Mouse (Mus musculus): ENCODE results near the gene Phf21b. TPM values are rescaled to one million over a fixed set of nuclear protein-coding genes. Genes with fewer than 3 reads are reported as not detected.

Phf21b gene
- polyA plus RNA-seq, 1 experiment from 2014 or later, result 2.5 TPM

DNA sequence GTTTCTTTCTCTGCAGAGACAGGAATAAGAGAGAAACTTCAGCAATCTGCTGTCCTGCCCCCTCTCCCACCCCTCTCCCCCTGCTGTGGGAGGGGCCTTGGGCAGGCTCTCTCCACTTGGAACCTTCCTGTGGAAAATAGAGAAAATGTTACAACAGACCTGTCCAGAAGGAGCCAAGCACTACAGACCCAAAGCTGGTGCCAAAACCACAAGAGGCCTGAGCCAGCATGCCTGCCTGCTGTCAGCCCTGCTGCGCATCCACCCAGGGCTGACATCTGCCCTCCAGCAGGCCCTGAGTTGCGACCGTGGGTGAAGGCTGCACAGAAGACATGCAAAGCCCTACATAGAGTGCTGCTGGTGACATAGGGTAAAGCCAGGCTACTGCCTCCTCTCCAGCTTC is 16.3 kb downstream of the Phf21b start:
- ATAC-seq, result no peak
- 46% methylated on average over 3 of the region's 3 CpGs for WGBS

DNA sequence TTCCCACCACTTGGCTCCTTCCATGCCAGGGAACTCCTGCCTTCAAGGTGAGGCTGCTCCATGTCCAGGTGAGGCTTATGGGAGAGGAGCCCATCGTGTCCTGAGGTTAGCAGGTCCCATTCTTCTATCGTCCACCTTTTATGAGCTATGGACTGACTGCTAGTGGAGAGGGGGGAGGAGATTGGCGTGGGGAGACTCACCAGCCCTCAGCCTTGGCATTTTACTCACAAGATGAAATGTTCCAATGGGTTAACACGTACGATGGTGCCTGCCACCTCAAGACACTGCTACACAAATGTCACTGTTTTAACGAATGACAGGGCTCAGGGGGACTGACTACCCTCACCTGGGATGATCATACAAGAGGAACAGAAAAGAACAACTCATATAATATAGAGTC is 18.0 kb downstream of the Phf21b start:
- H3K9me3 ChIP-seq (ENCODE audit: control insufficient read depth, low read length), result no peaks in the 10 kb centered on the region
- H3K4me3 ChIP-seq (ENCODE audit: low read length), result no peak overlapping the region
- H3K9ac ChIP-seq (ENCODE audit: low read depth, low read length), result no peak overlapping the region
- WGBS, result 87% methylated on average over 6 of the region's 6 CpGs
- H3K36me3 ChIP-seq (ENCODE audit: control insufficient read depth, insufficient read depth, low read length), result no peaks in the 10 kb centered on the region
- no peak overlapping the region for H3K4me2 ChIP-seq (ENCODE audit: low read length)
- H3K4me1 ChIP-seq (ENCODE audit: control insufficient read depth, insufficient read depth, low read depth, low read length), result peaks cover 21% of the 10 kb centered on the region
- ATAC-seq, result no peak
- H3K27ac ChIP-seq (ENCODE audit: low read depth, low read length), result no peak overlapping the region
- H3K27me3 ChIP-seq (replicated peaks; ENCODE audit: control insufficient read depth, insufficient read depth, low read length), result no peaks in the 10 kb centered on the region

More for the DNA sequence above, 16.3 kb downstream of the Phf21b start:
- Histone ChIP-seq H3K4me2 (ENCODE audit: low read length) (no peak overlapping the region), H3K36me3 (ENCODE audit: control insufficient read depth, insufficient read depth, low read length) (no peaks in the 10 kb centered on the region), H3K4me1 (ENCODE audit: control insufficient read depth, insufficient read depth, low read depth, low read length) (peaks cover 30% of the 10 kb centered on the region), H3K9me3 (ENCODE audit: control insufficient read depth, low read length) (no peaks in the 10 kb centered on the region), H3K27ac (ENCODE audit: low read depth, low read length) (no peak overlapping the region), H3K9ac (ENCODE audit: low read depth, low read length) (no peak overlapping the region), H3K27me3 (replicated peaks; ENCODE audit: control insufficient read depth, insufficient read depth, low read length) (no peaks in the 10 kb centered on the region), H3K4me3 (ENCODE audit: low read length) (no peak overlapping the region)

DNA sequence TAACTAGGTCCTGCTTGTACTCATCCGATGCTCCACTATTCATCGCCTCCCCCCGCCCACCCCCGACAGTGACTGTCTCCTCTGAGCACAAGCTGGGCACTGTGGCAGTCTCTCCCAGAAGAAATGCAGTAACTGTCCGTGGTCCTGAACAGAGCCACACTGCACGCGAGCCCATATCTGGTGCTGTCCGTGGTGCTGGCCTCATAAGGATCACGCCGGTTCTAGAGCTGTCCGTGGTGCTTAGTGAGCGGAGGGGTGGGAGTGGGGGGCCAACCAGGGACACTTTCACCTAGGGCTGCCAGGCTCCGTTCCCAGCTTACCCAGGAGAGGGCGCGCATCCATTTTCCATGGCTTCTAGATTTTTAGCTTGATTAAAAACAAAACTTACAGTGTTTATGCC is 26.4 kb downstream of the Phf21b start:
- WGBS, result 20% methylated on average over 15 of the region's 15 CpGs
- peak; percentile 72 for ATAC-seq
- peak overlapping the region; percentile 5; the same call in 1 of the 2 replicates for H3K27ac ChIP-seq (ENCODE audit: low read depth, low read length)
- H3K4me2 ChIP-seq (ENCODE audit: low read length), result no peak overlapping the region
- H3K27me3 ChIP-seq (replicated peaks; ENCODE audit: control insufficient read depth, insufficient read depth, low read length), result no peaks in the 10 kb centered on the region
- no peak overlapping the region for H3K4me3 ChIP-seq (ENCODE audit: low read length)
- H3K36me3 ChIP-seq (ENCODE audit: control insufficient read depth, insufficient read depth, low read length), result no peaks in the 10 kb centered on the region
- H3K4me1 ChIP-seq (ENCODE audit: control insufficient read depth, insufficient read depth, low read depth, low read length), result peaks cover 31% of the 10 kb centered on the region
- no peak overlapping the region for H3K9ac ChIP-seq (ENCODE audit: low read depth, low read length)
- H3K9me3 ChIP-seq (ENCODE audit: control insufficient read depth, low read length), result no peaks in the 10 kb centered on the region

DNA sequence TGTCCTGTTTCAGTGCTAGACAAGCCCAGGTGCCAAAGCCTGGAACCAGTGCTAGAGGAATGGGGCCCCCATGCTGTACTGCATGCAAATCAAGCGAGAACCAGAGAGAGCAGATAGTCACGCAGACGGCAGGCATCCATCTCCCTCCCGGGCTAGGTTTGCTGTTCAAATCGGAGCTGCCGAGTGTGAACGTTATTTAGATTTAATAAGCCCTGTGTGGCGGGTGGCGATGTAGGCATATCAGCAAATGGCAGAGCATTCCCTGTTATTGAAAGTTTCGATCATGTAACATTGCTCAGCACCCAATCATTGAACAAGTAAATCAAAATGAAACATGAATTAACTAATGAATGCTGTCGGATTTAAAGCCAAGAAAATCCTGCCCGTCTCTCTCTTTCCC is 27.2 kb downstream of the Phf21b start:
- Histone ChIP-seq H3K4me2 (ENCODE audit: low read length) (peak overlapping the region; percentile 8; the same call in 1 of the 2 replicates), H3K9me3 (ENCODE audit: control insufficient read depth, low read length) (no peaks in the 10 kb centered on the region), H3K36me3 (ENCODE audit: control insufficient read depth, insufficient read depth, low read length) (no peaks in the 10 kb centered on the region), H3K4me3 (ENCODE audit: low read length) (no peak overlapping the region), H3K27ac (ENCODE audit: low read depth, low read length) (no peak overlapping the region), H3K27me3 (replicated peaks; ENCODE audit: control insufficient read depth, insufficient read depth, low read length) (no peaks in the 10 kb centered on the region), H3K9ac (ENCODE audit: low read depth, low read length) (no peak overlapping the region), H3K4me1 (ENCODE audit: control insufficient read depth, insufficient read depth, low read depth, low read length) (peaks cover 31% of the 10 kb centered on the region)
- 47% methylated on average over 12 of the region's 12 CpGs for WGBS
- peak; percentile 43; the same call in 1 of the 2 replicates for ATAC-seq

DNA sequence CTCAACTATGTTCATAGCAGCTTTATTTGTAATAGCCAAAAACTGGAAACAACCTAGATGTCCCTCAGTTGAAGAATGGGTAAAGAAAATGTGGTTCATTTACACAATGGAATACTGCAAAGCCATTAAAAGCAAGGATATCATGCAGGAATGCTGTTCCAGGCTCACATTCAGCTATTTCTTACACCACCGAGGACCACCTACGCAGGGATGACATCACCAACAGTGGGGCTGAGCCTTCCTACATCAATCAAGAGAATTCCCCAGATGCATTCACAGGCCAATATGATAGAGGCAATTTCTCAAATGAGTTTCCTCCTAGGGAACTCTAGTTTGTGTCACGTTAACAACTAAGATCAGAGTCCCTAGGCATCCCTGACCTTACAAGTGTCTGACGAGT is 32.8 kb downstream of the Phf21b start:
- H3K27me3 ChIP-seq (replicated peaks; ENCODE audit: control insufficient read depth, insufficient read depth, low read length), result no peaks in the 10 kb centered on the region
- H3K4me2 ChIP-seq (ENCODE audit: low read length), result no peak overlapping the region
- H3K27ac ChIP-seq (ENCODE audit: low read depth, low read length), result no peak overlapping the region
- no peak for ATAC-seq
- H3K4me3 ChIP-seq (ENCODE audit: low read length), result no peak overlapping the region
- H3K4me1 ChIP-seq (ENCODE audit: control insufficient read depth, insufficient read depth, low read depth, low read length), result peaks cover 7% of the 10 kb centered on the region; the same call in 1 of the 2 replicates
- no peak overlapping the region for H3K9ac ChIP-seq (ENCODE audit: low read depth, low read length)
- H3K9me3 ChIP-seq (ENCODE audit: control insufficient read depth, low read length), result no peaks in the 10 kb centered on the region
- H3K36me3 ChIP-seq (ENCODE audit: control insufficient read depth, insufficient read depth, low read length), result no peaks in the 10 kb centered on the region
- 84% methylated on average over 4 of the region's 4 CpGs for WGBS

DNA sequence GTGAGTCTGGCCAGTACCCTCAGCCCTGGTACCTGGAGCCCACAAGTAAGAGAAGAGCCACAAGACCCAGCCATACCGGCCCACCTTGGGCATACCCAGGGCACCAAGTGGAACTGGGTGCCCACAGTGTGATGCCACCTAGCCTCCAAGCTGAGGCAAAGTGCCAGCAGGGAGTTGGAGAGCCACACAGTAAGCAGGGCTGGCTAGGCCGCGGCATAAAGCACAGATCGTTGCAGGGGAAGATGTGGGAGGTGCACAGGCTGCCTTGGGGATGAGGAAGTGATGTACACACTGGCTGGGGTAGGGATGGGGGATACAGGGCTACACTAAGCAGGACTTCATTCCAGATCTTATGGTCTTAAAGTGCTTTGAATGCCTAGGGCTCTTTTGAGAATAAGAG is 35.0 kb downstream of the Phf21b start:
- ATAC-seq, result no peak
- 84% methylated on average over 4 of the region's 4 CpGs for WGBS
- H3K4me3 ChIP-seq (ENCODE audit: low read length), result no peak overlapping the region
- peaks cover 12% of the 10 kb centered on the region; the same call in 1 of the 2 replicates for H3K4me1 ChIP-seq (ENCODE audit: control insufficient read depth, insufficient read depth, low read depth, low read length)
- no peaks in the 10 kb centered on the region for H3K36me3 ChIP-seq (ENCODE audit: control insufficient read depth, insufficient read depth, low read length)
- no peak overlapping the region for H3K27ac ChIP-seq (ENCODE audit: low read depth, low read length)
- no peaks in the 10 kb centered on the region for H3K9me3 ChIP-seq (ENCODE audit: control insufficient read depth, low read length)
- H3K9ac ChIP-seq (ENCODE audit: low read depth, low read length), result no peak overlapping the region
- H3K27me3 ChIP-seq (replicated peaks; ENCODE audit: control insufficient read depth, insufficient read depth, low read length), result no peaks in the 10 kb centered on the region
- H3K4me2 ChIP-seq (ENCODE audit: low read length), result no peak overlapping the region

DNA sequence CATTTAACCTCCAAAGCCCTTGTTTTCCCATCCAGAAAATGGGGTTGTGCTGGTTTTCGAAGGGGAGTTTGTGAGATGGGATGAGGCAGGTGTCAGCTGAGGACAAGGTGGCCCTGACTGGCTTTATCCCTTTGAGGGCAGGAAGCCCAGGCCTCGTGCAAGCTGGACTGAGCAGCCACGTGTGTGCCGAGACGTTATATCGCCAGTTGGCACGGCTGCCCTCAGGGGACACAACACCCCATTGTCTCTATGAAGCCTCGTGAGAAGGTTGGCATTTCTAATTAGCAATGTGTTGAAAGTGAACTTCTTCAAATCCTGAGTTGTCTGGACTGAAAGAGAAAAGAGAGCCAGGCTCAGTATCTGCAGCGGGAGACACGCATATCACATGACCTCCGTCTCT is 37.6 kb downstream of the Phf21b start:
- H3K4me1 ChIP-seq (ENCODE audit: control insufficient read depth, insufficient read depth, low read depth, low read length), result peaks cover 25% of the 10 kb centered on the region

DNA sequence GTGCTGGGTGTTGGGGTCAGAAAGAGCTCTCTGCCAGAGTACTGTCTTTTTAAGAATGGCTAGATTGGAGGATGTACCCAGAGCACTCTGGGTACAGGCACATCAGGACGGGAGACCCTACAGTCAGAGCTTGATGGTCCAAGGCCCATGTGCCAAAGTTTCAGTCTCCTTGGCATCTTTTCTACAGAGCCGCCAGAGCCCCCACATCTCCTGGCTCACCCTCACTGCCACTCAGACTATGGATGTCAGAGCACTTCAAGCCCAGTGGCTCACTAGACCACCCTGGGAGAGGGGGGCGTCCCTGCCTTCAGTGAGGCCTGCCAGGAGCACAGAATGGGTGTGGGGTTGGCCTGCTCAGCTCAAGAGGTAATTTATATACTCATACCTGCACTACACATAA is 38.3 kb downstream of the Phf21b start:
- no peak for ATAC-seq
- Histone ChIP-seq H3K27me3 (replicated peaks; ENCODE audit: control insufficient read depth, insufficient read depth, low read length) (no peaks in the 10 kb centered on the region), H3K27ac (ENCODE audit: low read depth, low read length) (no peak overlapping the region), H3K4me2 (ENCODE audit: low read length) (no peak overlapping the region), H3K9ac (ENCODE audit: low read depth, low read length) (no peak overlapping the region), H3K4me1 (ENCODE audit: control insufficient read depth, insufficient read depth, low read depth, low read length) (peaks cover 32% of the 10 kb centered on the region), H3K9me3 (ENCODE audit: control insufficient read depth, low read length) (no peaks in the 10 kb centered on the region), H3K36me3 (ENCODE audit: control insufficient read depth, insufficient read depth, low read length) (no peaks in the 10 kb centered on the region), H3K4me3 (ENCODE audit: low read length) (no peak overlapping the region)
- 48% methylated on average over 3 of the region's 3 CpGs for WGBS

More for the DNA sequence above, 37.6 kb downstream of the Phf21b start:
- no peaks in the 10 kb centered on the region for H3K9me3 ChIP-seq (ENCODE audit: control insufficient read depth, low read length)
- 41% methylated on average over 11 of the region's 11 CpGs for WGBS
- H3K36me3 ChIP-seq (ENCODE audit: control insufficient read depth, insufficient read depth, low read length), result no peaks in the 10 kb centered on the region
- no peaks in the 10 kb centered on the region for H3K27me3 ChIP-seq (replicated peaks; ENCODE audit: control insufficient read depth, insufficient read depth, low read length)
- no peak for ATAC-seq
- H3K27ac ChIP-seq (ENCODE audit: low read depth, low read length), result no peak overlapping the region
- no peak overlapping the region for H3K9ac ChIP-seq (ENCODE audit: low read depth, low read length)
- H3K4me2 ChIP-seq (ENCODE audit: low read length), result no peak overlapping the region
- H3K4me3 ChIP-seq (ENCODE audit: low read length), result no peak overlapping the region

DNA sequence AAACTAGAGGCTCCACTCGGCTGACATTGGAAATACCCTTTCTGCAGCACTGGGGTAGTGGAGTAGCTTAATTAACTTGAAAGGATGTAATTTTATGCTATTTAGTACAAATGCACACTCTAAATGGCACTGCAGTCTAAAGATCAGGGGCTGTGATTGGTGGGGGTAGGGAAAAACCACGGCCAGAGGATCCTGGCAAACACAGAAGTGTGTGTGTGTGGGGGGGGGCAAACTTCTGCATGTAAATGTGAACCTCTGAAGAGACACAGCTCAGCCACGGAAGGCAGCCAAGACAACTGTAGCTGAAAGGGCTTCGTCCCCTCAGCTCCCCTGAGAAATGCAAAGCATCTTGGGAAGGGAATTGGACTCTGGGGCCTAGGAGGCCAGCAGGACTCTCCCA is 40.7 kb downstream of the Phf21b start:
- H3K4me3 ChIP-seq (ENCODE audit: low read length), result no peak overlapping the region
- peaks cover 44% of the 10 kb centered on the region for H3K4me1 ChIP-seq (ENCODE audit: control insufficient read depth, insufficient read depth, low read depth, low read length)
- ATAC-seq, result peak; percentile 25; the same call in 1 of the 2 replicates
- no peak overlapping the region for H3K9ac ChIP-seq (ENCODE audit: low read depth, low read length)
- no peaks in the 10 kb centered on the region for H3K27me3 ChIP-seq (replicated peaks; ENCODE audit: control insufficient read depth, insufficient read depth, low read length)
- 15% methylated on average over 4 of the region's 4 CpGs for WGBS
- no peaks in the 10 kb centered on the region for H3K9me3 ChIP-seq (ENCODE audit: control insufficient read depth, low read length)
- H3K4me2 ChIP-seq (ENCODE audit: low read length), result no peak overlapping the region
- H3K27ac ChIP-seq (ENCODE audit: low read depth, low read length), result peak overlapping the region; percentile 65
- H3K36me3 ChIP-seq (ENCODE audit: control insufficient read depth, insufficient read depth, low read length), result no peaks in the 10 kb centered on the region

Data from hindbrain, embryonic 16.5 days (tissue).